Comparison of ENCODE assay signal across 9 mouse cellular contexts in genomic region chr12:118529428-118530361, GRCm38 (mm10).
DNase-seq lines count a peak whose midpoint lies in the region; ATAC-seq and TF ChIP-seq lines count a peak whose summit lies in the region.
"Had no signal": no experiment of that assay in that cellular context is flagged by ENCODE, and none has a peak within 500 bp of the region (broad histone marks: within the 10 kb centered on the region; RNA-seq: fewer than 3 reads in every experiment).

No protein-coding gene starts in this region.

- H3K4me3 ChIP-seq in embryonic facial prominence, embryonic 10.5 days = peak overlapping the region; percentile 48
- peak overlapping the region; percentile 28 for H3K4me3 ChIP-seq in hindbrain, postnatal 0 days (ENCODE audit: low read length)
- H3K4me3 ChIP-seq in liver, embryonic 15.5 days (replicated peaks) = no peak overlapping the region

- no peak for TF ChIP-seq CTCF in hindbrain, postnatal 0 days (IDR thresholded peaks at IDR 0.05; ENCODE audit: low read depth)

- peaks cover 75% of the 10 kb centered on the region for H3K27me3 ChIP-seq in embryonic facial prominence, embryonic 10.5 days (replicated peaks; ENCODE audit: low read depth, poor library complexity, severe bottlenecking)
- H3K27me3 ChIP-seq in hindbrain, postnatal 0 days (ENCODE audit: insufficient read depth, low read length) = peaks cover 7% of the 10 kb centered on the region
- H3K27me3 ChIP-seq in liver, embryonic 15.5 days = peaks cover 40% of the 10 kb centered on the region

- peaks cover 19% of the 10 kb centered on the region for H3K4me1 ChIP-seq in embryonic facial prominence, embryonic 10.5 days
- no peaks in the 10 kb centered on the region for H3K4me1 ChIP-seq in hindbrain, postnatal 0 days (ENCODE audit: insufficient read depth, low read length)
- no peaks in the 10 kb centered on the region for H3K4me1 ChIP-seq in liver, embryonic 15.5 days (replicated peaks)

- H3K4me2 ChIP-seq in hindbrain, postnatal 0 days (ENCODE audit: low read depth, low read length) = peak overlapping the region; percentile 58
- H3K4me2 ChIP-seq in liver, embryonic 15.5 days = peak overlapping the region; percentile 39; the same call in 1 of the 2 replicates

- no peaks in the 10 kb centered on the region for H3K9me3 ChIP-seq in embryonic facial prominence, embryonic 10.5 days
- no peaks in the 10 kb centered on the region for H3K9me3 ChIP-seq in hindbrain, postnatal 0 days (ENCODE audit: low read length)
- no peaks in the 10 kb centered on the region for H3K9me3 ChIP-seq in liver, embryonic 15.5 days (replicated peaks)

- H3K27ac ChIP-seq in embryonic facial prominence, embryonic 10.5 days (replicated peaks) = peak overlapping the region; percentile 21
- H3K27ac ChIP-seq in hindbrain, postnatal 0 days = no peak overlapping the region
- no peak overlapping the region for H3K27ac ChIP-seq in liver, embryonic 15.5 days (replicated peaks)

- H3K9ac ChIP-seq in hindbrain, postnatal 0 days (replicated peaks; ENCODE audit: low read length) = 0 out of 2 replicates have a peak overlapping the region, but pooled peaks have one; percentile 28
- no peak overlapping the region for H3K9ac ChIP-seq in liver, embryonic 15.5 days

- DNase-seq in ES-CJ7 (ENCODE audit: low read depth, low spot score) = peak; percentile 49
- peak; percentile 66 for DNase-seq in embryonic facial prominence, embryonic 10.5 days (ENCODE audit: low spot score)
- no peak for DNase-seq in hindbrain, postnatal 0 days (ENCODE audit: low spot score)
- DNase-seq in frontal cortex, postnatal 14 days (ENCODE audit: low spot score in 2 of 2) = no peak
- DNase-seq in urinary bladder, postnatal 4 days (ENCODE audit: low spot score in 2 of 2) = no peak
- no peak for DNase-seq in thymus, postnatal 10 days (ENCODE audit: low spot score in 2 of 2)
- no peak for DNase-seq in lung, adult 18-20 months
- DNase-seq: adrenal gland, postnatal 14 days had no signal

- WGBS in embryonic facial prominence, embryonic 10.5 days = 2% methylated on average over 36 of the region's 36 CpGs
- WGBS in hindbrain, postnatal 0 days = 8% methylated on average over 36 of the region's 36 CpGs
- 5% methylated on average over 36 of the region's 36 CpGs for WGBS in liver, embryonic 15.5 days (ENCODE audit: insufficient replicate concordance)

- ATAC-seq in hindbrain, postnatal 0 days = no peak
- no peak for ATAC-seq in liver, embryonic 15.5 days (ENCODE audit: insufficient read depth)

- no peaks in the 10 kb centered on the region for H3K36me3 ChIP-seq in embryonic facial prominence, embryonic 10.5 days (replicated peaks)
- no peaks in the 10 kb centered on the region for H3K36me3 ChIP-seq in hindbrain, postnatal 0 days (ENCODE audit: insufficient read depth, low read length)
- H3K36me3 ChIP-seq in liver, embryonic 15.5 days (replicated peaks) = no peaks in the 10 kb centered on the region

Comparison
In these comparisons a context has a peak if more than half of its experiments do, and no peak if none do; other contexts are left out.
1. DNase-seq: peak in ES-CJ7 (single experiment) and embryonic facial prominence, embryonic 10.5 days (single experiment); none in hindbrain, postnatal 0 days (single experiment), frontal cortex, postnatal 14 days (0 of 2), urinary bladder, postnatal 4 days (0 of 2), thymus, postnatal 10 days (0 of 2) and lung, adult 18-20 months (0 of 2).